Mouse (Mus musculus) cerebellum, adult 2 months (tissue): Measurements from ENCODE around the gene Gm7168. TPM values are rescaled to one million over a fixed set of nuclear protein-coding genes. Genes with fewer than 3 reads are reported as not detected.
"Not testable (repeated sequence)": the region's sequence is repeated elsewhere in the genome, so short reads cannot be mapped to it uniquely, and the experiment has no call there.

ENCODE experiments used
- DNase-seq, 2 experiments: peaks; one replicate each; pipeline ENCODE4 v3.0.0; 2021
- H3K27ac ChIP-seq: fragments of 200-500 bp; 2 replicates; pipeline ENCODE4 v1.5.1; 2012; ENCODE audit warnings: low read length, control low read depth, inconsistent platforms; ENCODE audit not compliant: insufficient read depth
- H3K27me3 ChIP-seq: fragments of 200-500 bp; 2 replicates; pipeline ENCODE4 v1.6.1; 2012; ENCODE audit warnings: inconsistent platforms, mild to moderate bottlenecking, low read length, moderate library complexity; ENCODE audit not compliant: control insufficient read depth, insufficient read depth
- H3K4me1 ChIP-seq: fragments of 200-500 bp; 2 replicates; pipeline ENCODE4 v1.6.1; 2011; ENCODE audit warnings: low read length; ENCODE audit not compliant: control insufficient read depth, insufficient read depth
- H3K4me3 ChIP-seq: fragments of 200-500 bp; replicated peaks from 2 replicates; pipeline ENCODE3; 2011; ENCODE audit warnings: mild to moderate bottlenecking, low read depth, low read length, control low read depth; ENCODE audit not compliant: insufficient read depth
- CTCF ChIP-seq: fragments of 200-500 bp; IDR thresholded peaks from 2 replicates; pipeline ENCODE4 v1.5.1; 2011; ENCODE audit warnings: low read depth, mild to moderate bottlenecking, control low read depth, low read length, moderate library complexity, borderline replicate concordance; ENCODE audit not compliant: insufficient read depth
- POLR2A ChIP-seq: fragments of 200-500 bp; IDR thresholded peaks from 2 replicates; pipeline ENCODE4 v1.6.1; 2011; ENCODE audit warnings: low read length, control low read depth, borderline replicate concordance; ENCODE audit not compliant: insufficient read depth
- WGBS: fragments of 180-500 bp; shearing (Covaris S2); methylation state at CpG from one replicate; pipeline ENCODE4 v1.1.7; 2018; 5-methylcytosine and 5-hydroxymethylcytosine counted together
- polyA plus RNA-seq: library from polyadenylated mRNA; depleted of rRNA; stranded (reverse); fragments of >200 nt; gene quantifications from 2 replicates; pipeline ENCODE4 v1.2.3, GENCODE M21; 2012; rRNA removed

The Gm7168 gene
- polyA plus RNA-seq, 1 experiment = not detected

DNA sequence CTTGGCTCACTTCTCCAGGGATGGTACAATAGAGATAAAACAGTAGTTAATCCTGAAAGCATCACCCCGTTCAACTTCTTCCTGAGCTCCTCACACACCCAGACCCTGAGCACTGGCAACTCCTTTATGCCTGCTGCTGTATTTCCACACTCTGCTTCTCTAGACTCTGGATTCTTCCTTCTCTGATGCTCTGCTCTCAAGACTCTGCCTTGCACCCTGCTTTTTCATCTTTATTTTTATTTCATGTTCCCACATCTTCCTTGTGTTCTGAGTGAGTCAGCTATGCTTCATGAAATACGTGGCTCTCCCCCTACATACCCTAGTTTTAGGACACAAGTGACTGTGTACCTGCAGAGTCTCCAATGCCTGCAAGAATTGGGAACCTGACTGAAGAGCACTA, 16.9 kb downstream of the Gm7168 start:
- not testable (repeated sequence) for H3K27ac ChIP-seq, H3K4me1 ChIP-seq, H3K27me3 ChIP-seq, DNase-seq, H3K4me3 ChIP-seq
- 35% methylated on average over 1 of the region's 2 CpGs for WGBS

- H3K4me1 ChIP-seq, H3K27ac ChIP-seq, DNase-seq, H3K27me3 ChIP-seq, H3K4me3 ChIP-seq: not testable (repeated sequence)
- 67% methylated on average over 1 of the region's 2 CpGs for WGBS
These were observed 21.7 kb downstream of the Gm7168 start for GRCm38 (mm10) chr17:13969917-13970316.

DNA sequence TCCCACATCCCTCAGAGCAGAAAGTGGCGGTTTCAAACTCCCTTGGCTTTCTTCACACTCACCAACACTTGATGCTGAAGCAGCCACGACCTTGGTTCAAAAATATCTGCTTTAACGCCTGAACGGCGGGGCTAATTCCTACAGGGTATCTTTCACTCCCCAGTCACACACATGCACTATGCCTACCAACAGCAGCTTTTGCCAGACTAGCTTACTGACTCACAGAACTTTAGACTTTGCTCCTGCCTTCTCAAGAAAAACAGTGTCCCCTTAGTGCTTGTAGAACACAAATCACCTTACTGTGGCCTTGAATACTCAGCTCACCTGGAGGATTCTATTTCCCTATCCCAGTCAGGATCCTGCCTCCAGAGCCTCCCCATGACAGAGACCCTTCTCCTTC, 22.6 kb downstream of the Gm7168 start:
- H3K27ac ChIP-seq, H3K27me3 ChIP-seq, H3K4me1 ChIP-seq, H3K4me3 ChIP-seq, DNase-seq: not testable (repeated sequence)
- WGBS = 98% methylated on average over 4 of the region's 5 CpGs

DNA sequence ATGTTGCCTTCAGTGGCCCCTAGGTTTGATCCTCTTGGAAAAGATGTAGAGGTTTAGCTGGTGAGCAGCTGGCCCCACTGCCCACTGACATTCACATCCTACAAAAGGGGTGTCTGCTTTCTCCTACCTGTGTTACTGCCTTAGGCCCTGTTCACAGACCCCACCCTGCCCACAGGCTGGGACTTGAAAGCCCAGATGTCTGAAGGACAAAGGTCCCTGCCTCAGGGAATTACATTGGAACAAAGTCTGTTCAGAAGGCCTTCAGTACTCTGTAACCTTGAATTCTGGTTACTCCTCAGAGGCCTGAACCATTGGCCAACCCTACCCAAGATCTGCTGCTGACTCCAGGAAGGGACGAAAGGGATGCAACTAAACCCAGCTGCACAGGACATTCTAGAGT, 39.5 kb downstream of the Gm7168 start:
- no peak for TF ChIP-seq CTCF
- TF ChIP-seq POLR2A = no peak
- WGBS = 93% methylated on average over 1 of the region's 1 CpGs
- H3K4me3 ChIP-seq = no peak overlapping the region
- no peaks in the 10 kb centered on the region for H3K4me1 ChIP-seq
- H3K27ac ChIP-seq = no peak overlapping the region
- no peaks in the 10 kb centered on the region for H3K27me3 ChIP-seq
- no peak for DNase-seq

- H3K4me3 ChIP-seq, H3K27me3 ChIP-seq, H3K27ac ChIP-seq, H3K4me1 ChIP-seq, DNase-seq: not testable (repeated sequence)
- WGBS = 56% methylated on average over 2 of the region's 2 CpGs
These were observed 45.3 kb downstream of the Gm7168 start for GRCm38 (mm10) chr17:13993425-13993824.

Other genes with a start within 250 kb of the Gm7168 start
- 85.5 and 94.0 TPM in 2 replicates for gene Afdn, start 187.8 kb upstream of the Gm7168 start, polyA plus RNA-seq
- 12.1 and 13.8 TPM in 2 replicates for gene Tcte2, start 186.5 kb upstream of the Gm7168 start, polyA plus RNA-seq
- not detected in 2 replicates for gene Gm7356, start 55.3 kb downstream of the Gm7168 start, polyA plus RNA-seq
- not detected in 2 replicates for gene Gm7358, start 111.2 kb downstream of the Gm7168 start, polyA plus RNA-seq